Mouse (Mus musculus) E14TG2a.4 (cell line): ENCODE measurements around the gene Aifm3.

Source experiments
- CTCF ChIP-seq: conservative IDR thresholded peaks from 2 replicates; pipeline ENCODE4 v1.5.1; 2014; ENCODE audit warnings: low read length
- NANOG ChIP-seq: IDR thresholded peaks from 2 replicates; pipeline ENCODE4 v1.6.1; 2014; ENCODE audit warnings: borderline replicate concordance, low read length, mixed read lengths

- TF ChIP-seq CTCF (no peak), NANOG (no peak)
Observed at GRCm38 (mm10) chr16:17499249-17499883, 10.0 kb downstream of the Aifm3 start.
